Mouse (Mus musculus) forebrain, embryonic 13.5 days (tissue): ENCODE data around the gene Hsd11b1. TPM values are rescaled to one million over a fixed set of nuclear protein-coding genes. Genes with fewer than 3 reads are reported as not detected.
"Not testable (repeated sequence)": the region's sequence is repeated elsewhere in the genome, so short reads cannot be mapped to it uniquely, and the experiment has no call there.

Source experiments
- ATAC-seq: fragments of 200-750 bp; cut with Nextera tagmentation; 2 replicates; pipeline ENCODE4 v1.8.0; 2017
- H3K27ac ChIP-seq: fragments of 300-500 bp; sonication (generic); 2 replicates; pipeline ENCODE4 v1.5.1; 2015; ENCODE audit warnings: inconsistent platforms, mild to moderate bottlenecking, moderate library complexity
- H3K27me3 ChIP-seq: fragments of 300-500 bp; sonication (generic); 2 replicates; pipeline ENCODE4 v1.6.1; 2015; ENCODE audit warnings: mild to moderate bottlenecking, inconsistent platforms
- H3K36me3 ChIP-seq: fragments of 300-500 bp; sonication (generic); 2 replicates; pipeline ENCODE4 v1.6.1; 2015; ENCODE audit warnings: mild to moderate bottlenecking, inconsistent platforms; ENCODE audit not compliant: poor library complexity, severe bottlenecking
- H3K4me1 ChIP-seq: fragments of 300-500 bp; sonication (generic); 2 replicates; pipeline ENCODE4 v1.6.1; 2015; ENCODE audit warnings: inconsistent platforms
- H3K4me2 ChIP-seq: fragments of 300-500 bp; sonication (generic); 2 replicates; pipeline ENCODE4 v1.6.1; 2015; ENCODE audit warnings: inconsistent platforms, mild to moderate bottlenecking, moderate library complexity
- H3K4me3 ChIP-seq: fragments of 300-500 bp; sonication (generic); 2 replicates; pipeline ENCODE4 v1.5.1; 2015; ENCODE audit warnings: mild to moderate bottlenecking, inconsistent platforms
- H3K9ac ChIP-seq: fragments of 300-500 bp; sonication (generic); 2 replicates; pipeline ENCODE4 v1.6.1; 2015; ENCODE audit warnings: mild to moderate bottlenecking, inconsistent platforms
- H3K9me3 ChIP-seq: fragments of 300-500 bp; sonication (generic); replicated peaks from 2 replicates; pipeline ENCODE4 v1.6.1; 2016; ENCODE audit warnings: inconsistent platforms
- WGBS: fragments of 180-500 bp; shearing (Covaris S2); methylation state at CpG from one replicate; pipeline ENCODE4 v1.1.7; 2015; 5-methylcytosine and 5-hydroxymethylcytosine counted together
- polyA plus RNA-seq: library from polyadenylated mRNA; unstranded; fragments of >200 nt; fragmentation: Nextera tagmentation; extraction: Ambion mirVana; gene quantifications from 2 replicates; pipeline ENCODE4 v1.2.1, GENCODE M21; 2015

Gene Hsd11b1
- polyA plus RNA-seq, 1 experiment from 2014 or later: 0.17 TPM

- Histone ChIP-seq H3K36me3 (no peaks in the 10 kb centered on the region), H3K4me3 (no peak overlapping the region), H3K27ac (no peak overlapping the region), H3K4me2 (no peak overlapping the region), H3K9ac (no peak overlapping the region), H3K9me3 (no peaks in the 10 kb centered on the region), H3K27me3 (no peaks in the 10 kb centered on the region), H3K4me1 (no peaks in the 10 kb centered on the region)
- 85% methylated on average over 5 of the region's 5 CpGs for WGBS
- ATAC-seq: no peak
These were observed 32.0 kb upstream of the Hsd11b1 start for GRCm38 (mm10) chr1:193295920-193296319.

DNA sequence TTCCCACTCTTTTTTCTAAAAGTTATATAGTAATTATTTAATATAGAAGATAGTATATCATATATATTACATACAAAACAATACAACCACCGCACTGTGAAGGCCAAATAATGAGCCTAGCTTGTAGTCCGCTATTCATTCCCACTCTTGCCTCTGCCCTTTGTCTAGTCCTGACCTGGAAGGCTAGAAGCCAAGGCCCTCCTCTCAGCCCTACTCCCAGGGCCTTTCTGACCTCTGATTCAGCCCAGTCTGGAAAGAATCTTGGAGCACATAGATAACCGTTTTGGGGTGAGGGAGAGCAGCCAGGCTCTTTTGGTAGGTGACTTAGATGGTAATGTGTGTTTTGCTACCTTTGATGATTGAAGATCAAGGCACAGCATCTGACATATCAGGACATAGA lies 30.1 kb upstream of the Hsd11b1 start:
- Histone ChIP-seq H3K27me3 (no peaks in the 10 kb centered on the region), H3K36me3 (no peaks in the 10 kb centered on the region), H3K4me2 (no peak overlapping the region), H3K4me1 (no peaks in the 10 kb centered on the region), H3K9ac (no peak overlapping the region), H3K27ac (no peak overlapping the region), H3K9me3 (no peaks in the 10 kb centered on the region), H3K4me3 (no peak overlapping the region)
- no peak for ATAC-seq
- WGBS: 84% methylated on average over 3 of the region's 3 CpGs

DNA sequence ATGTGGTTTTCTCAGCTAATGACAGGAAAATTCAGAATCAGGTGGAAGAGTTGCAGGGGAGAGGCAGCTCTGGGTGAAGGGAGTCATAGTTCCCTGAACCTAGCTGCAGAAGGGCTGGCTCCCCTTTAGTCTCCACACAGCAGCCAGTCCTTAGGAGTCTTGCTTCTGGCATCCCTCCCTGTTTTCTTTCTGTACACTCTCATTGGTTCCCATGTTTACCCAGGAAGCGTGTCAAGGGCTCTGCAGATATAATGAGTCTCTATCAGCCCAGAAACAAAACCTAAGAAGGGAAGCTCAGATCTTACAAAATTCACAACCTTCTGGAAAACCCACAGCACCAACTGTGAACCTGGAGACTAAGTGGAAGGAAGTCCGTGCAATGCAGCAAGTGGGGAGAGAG lies 29.2 kb upstream of the Hsd11b1 start:
- no peak overlapping the region for H3K4me3 ChIP-seq
- H3K4me1 ChIP-seq: no peaks in the 10 kb centered on the region
- no peak overlapping the region for H3K9ac ChIP-seq
- H3K27ac ChIP-seq: no peak overlapping the region
- WGBS: 68% methylated on average over 2 of the region's 2 CpGs
- no peak overlapping the region for H3K4me2 ChIP-seq
- no peaks in the 10 kb centered on the region for H3K36me3 ChIP-seq
- no peaks in the 10 kb centered on the region for H3K27me3 ChIP-seq
- no peak for ATAC-seq
- H3K9me3 ChIP-seq: no peaks in the 10 kb centered on the region

DNA sequence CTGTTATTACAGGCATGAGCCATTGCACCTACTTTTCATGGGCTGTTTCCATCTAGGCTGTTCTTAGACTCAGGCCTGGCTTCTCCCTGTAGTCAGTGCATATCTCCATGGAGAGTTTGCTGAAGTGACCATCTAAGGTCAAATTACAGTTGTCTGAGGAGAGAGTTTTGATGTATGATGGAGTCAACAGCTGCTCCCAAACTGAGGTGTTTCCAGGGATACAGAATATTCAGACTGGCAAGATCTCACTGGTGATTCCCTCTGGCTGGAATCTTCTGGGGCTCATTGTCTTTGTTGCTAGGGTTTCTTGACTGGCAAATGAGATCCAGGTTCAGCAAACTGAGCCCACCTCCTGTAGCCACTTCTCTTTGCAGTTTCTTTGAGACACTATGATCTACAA lies 26.8 kb upstream of the Hsd11b1 start:
- no peak for ATAC-seq
- no peak overlapping the region for H3K4me2 ChIP-seq

GRCm38 (mm10) chr1:193289914-193290313 lies 26.0 kb upstream of the Hsd11b1 start:
- no peak overlapping the region for H3K9ac ChIP-seq
- H3K27me3 ChIP-seq: no peaks in the 10 kb centered on the region
- H3K4me1 ChIP-seq: no peaks in the 10 kb centered on the region
- H3K27ac ChIP-seq: no peak overlapping the region
- no peaks in the 10 kb centered on the region for H3K36me3 ChIP-seq
- H3K4me3 ChIP-seq: no peak overlapping the region
- 93% methylated on average over 5 of the region's 5 CpGs for WGBS
- H3K9me3 ChIP-seq: no peaks in the 10 kb centered on the region
- no peak overlapping the region for H3K4me2 ChIP-seq
- ATAC-seq: no peak

More for the DNA sequence above, 26.8 kb upstream of the Hsd11b1 start:
- H3K9me3 ChIP-seq: no peaks in the 10 kb centered on the region
- no peak overlapping the region for H3K27ac ChIP-seq
- H3K36me3 ChIP-seq: no peaks in the 10 kb centered on the region
- H3K4me1 ChIP-seq: no peaks in the 10 kb centered on the region
- H3K9ac ChIP-seq: no peak overlapping the region
- no peaks in the 10 kb centered on the region for H3K27me3 ChIP-seq
- no peak overlapping the region for H3K4me3 ChIP-seq

DNA sequence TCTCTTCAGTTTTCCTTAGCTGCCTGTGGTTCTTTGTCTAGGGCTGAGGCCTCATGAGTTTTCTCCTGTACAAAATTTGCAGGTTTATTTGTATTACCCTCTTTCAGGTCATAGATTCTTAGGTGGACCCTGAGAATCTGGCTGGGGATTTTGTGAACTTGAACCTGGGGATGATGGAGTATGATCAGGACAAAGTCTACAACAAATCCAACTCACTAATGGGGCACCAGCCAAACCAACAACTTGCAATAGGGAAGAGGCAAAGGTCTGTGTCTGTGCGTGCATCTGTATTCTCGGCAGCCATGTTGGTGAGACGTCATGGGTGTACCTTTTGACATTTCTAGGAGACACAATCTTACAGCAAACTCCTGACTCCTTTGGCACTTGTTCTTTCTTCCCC lies 25.2 kb upstream of the Hsd11b1 start:
- H3K9ac ChIP-seq: no peak overlapping the region
- H3K4me2 ChIP-seq: no peak overlapping the region
- ATAC-seq: no peak
- no peak overlapping the region for H3K4me3 ChIP-seq
- no peaks in the 10 kb centered on the region for H3K27me3 ChIP-seq
- no peaks in the 10 kb centered on the region for H3K4me1 ChIP-seq
- WGBS: 93% methylated on average over 3 of the region's 3 CpGs
- no peak overlapping the region for H3K27ac ChIP-seq
- no peaks in the 10 kb centered on the region for H3K9me3 ChIP-seq
- H3K36me3 ChIP-seq: no peaks in the 10 kb centered on the region

GRCm38 (mm10) chr1:193287578-193287977 lies 23.7 kb upstream of the Hsd11b1 start:
- Histone ChIP-seq H3K4me3 (no peak overlapping the region), H3K4me2 (no peak overlapping the region), H3K36me3 (no peaks in the 10 kb centered on the region), H3K27me3 (no peaks in the 10 kb centered on the region), H3K27ac (no peak overlapping the region), H3K9me3 (no peaks in the 10 kb centered on the region), H3K9ac (no peak overlapping the region), H3K4me1 (no peaks in the 10 kb centered on the region)
- 90% methylated on average over 2 of the region's 2 CpGs for WGBS
- no peak for ATAC-seq

GRCm38 (mm10) chr1:193285766-193286325 lies 22.0 kb upstream of the Hsd11b1 start:
- not testable (repeated sequence) for H3K4me1 ChIP-seq, H3K4me2 ChIP-seq, H3K9ac ChIP-seq, H3K36me3 ChIP-seq, H3K27me3 ChIP-seq, H3K27ac ChIP-seq, ATAC-seq, H3K4me3 ChIP-seq, H3K9me3 ChIP-seq
- 94% methylated on average over 3 of the region's 3 CpGs for WGBS

GRCm38 (mm10) chr1:193284228-193284779 lies 20.4 kb upstream of the Hsd11b1 start:
- 76% methylated on average over 7 of the region's 7 CpGs for WGBS
- Histone ChIP-seq H3K4me1 (no peaks in the 10 kb centered on the region), H3K36me3 (no peaks in the 10 kb centered on the region), H3K4me3 (no peak overlapping the region), H3K9ac (no peak overlapping the region), H3K4me2 (no peak overlapping the region), H3K9me3 (no peaks in the 10 kb centered on the region), H3K27ac (no peak overlapping the region), H3K27me3 (no peaks in the 10 kb centered on the region)
- no peak for ATAC-seq

DNA sequence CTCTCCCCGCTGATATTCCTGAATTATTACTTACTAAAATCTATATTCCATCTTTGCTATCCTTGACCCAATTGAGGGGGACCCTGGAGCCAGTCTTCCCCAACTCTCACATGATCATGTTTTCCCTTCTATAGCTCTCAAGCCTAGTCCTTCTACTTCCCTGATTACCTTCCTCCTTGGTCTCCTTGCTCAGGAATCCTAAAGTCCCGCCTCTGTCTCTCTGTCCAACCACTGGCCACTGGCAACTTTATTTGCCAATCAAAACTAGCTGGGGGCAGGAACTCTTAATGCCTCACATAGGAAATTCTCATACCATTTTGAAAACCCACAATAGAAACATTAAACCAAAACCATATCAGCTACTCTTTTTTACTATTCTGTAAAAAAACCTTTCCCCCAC lies 17.5 kb upstream of the Hsd11b1 start:
- Histone ChIP-seq H3K4me1 (no peaks in the 10 kb centered on the region), H3K27ac (no peak overlapping the region), H3K4me2 (no peak overlapping the region), H3K9me3 (no peaks in the 10 kb centered on the region), H3K27me3 (no peaks in the 10 kb centered on the region), H3K9ac (no peak overlapping the region), H3K4me3 (no peak overlapping the region), H3K36me3 (no peaks in the 10 kb centered on the region)
- WGBS: 88% methylated on average over 2 of the region's 2 CpGs
- no peak for ATAC-seq

DNA sequence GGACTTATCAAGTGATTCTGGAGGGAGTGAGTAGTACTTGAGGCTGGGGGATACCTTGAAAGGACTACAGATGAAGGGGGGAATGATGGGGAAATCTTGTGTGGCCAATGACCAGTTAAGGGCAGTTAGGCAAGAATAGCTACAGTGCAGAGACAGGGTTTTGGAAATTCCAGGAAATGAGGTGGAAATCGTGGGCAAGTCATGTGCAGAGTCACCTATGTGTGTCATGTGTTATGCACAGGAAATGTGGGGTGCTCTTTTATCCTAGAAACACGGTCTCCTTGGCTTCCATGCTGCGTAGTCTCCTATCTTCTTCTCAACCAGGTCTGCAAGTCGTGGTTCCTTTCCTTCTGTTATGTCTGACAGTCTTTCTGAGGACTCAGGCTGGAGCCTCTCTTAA lies 15.6 kb upstream of the Hsd11b1 start:
- Histone ChIP-seq H3K4me1 (no peaks in the 10 kb centered on the region), H3K36me3 (no peaks in the 10 kb centered on the region), H3K27ac (no peak overlapping the region), H3K9ac (no peak overlapping the region), H3K27me3 (no peaks in the 10 kb centered on the region), H3K4me2 (no peak overlapping the region), H3K4me3 (no peak overlapping the region), H3K9me3 (no peaks in the 10 kb centered on the region)
- 84% methylated on average over 4 of the region's 4 CpGs for WGBS
- no peak for ATAC-seq

- Histone ChIP-seq H3K27ac (no peak overlapping the region), H3K9ac (no peak overlapping the region), H3K4me2 (no peak overlapping the region), H3K4me3 (no peak overlapping the region), H3K4me1 (no peaks in the 10 kb centered on the region), H3K36me3 (no peaks in the 10 kb centered on the region), H3K9me3 (no peaks in the 10 kb centered on the region), H3K27me3 (no peaks in the 10 kb centered on the region)
- no peak for ATAC-seq
- 43% methylated on average over 6 of the region's 6 CpGs for WGBS
These were observed 14.7 kb upstream of the Hsd11b1 start for GRCm38 (mm10) chr1:193278414-193279045.
